Mouse (Mus musculus): Measurements from ENCODE around the gene Osbpl2.

Gene Osbpl2

GRCm38 (mm10) chr2:180118661-180119438 is at the start of gene Osbpl2:
Gene Osbpl2, plus strand, starts transcription at chr2:180119306.
- CTCF ChIA-PET = interaction anchor here (2.6 kb wide), 1 partner anchor 14 kb away, joined by 8 read pairs; the partner anchor contains the start of gene Hrh3

- CTCF ChIA-PET = interaction anchor here (0.5 kb wide), 1 partner anchor 405 kb away, joined by 3 read pairs; no protein-coding TSS in a partner anchor
These were observed 49.2 kb upstream of the Osbpl2 start for GRCm38 (mm10) chr2:180069770-180070480.

- CTCF ChIA-PET = interaction anchor here (0.5 to 0.8 kb wide), 2 partner anchors 44 to 406 kb away, joined by 3 read pairs; no protein-coding TSS in a partner anchor
These were observed 48.3 kb upstream of the Osbpl2 start, which contains the start of gene Mtg2 for GRCm38 (mm10) chr2:180070481-180071453. Gene Mtg2, plus strand, starts transcription at chr2:180070588.

- CTCF ChIA-PET = no interaction called here
These were observed 47.4 kb upstream of the Osbpl2 start for GRCm38 (mm10) chr2:180071671-180072070.

GRCm38 (mm10) chr2:180072886-180073285 is 46.2 kb upstream of the Osbpl2 start:
- CTCF ChIA-PET = no interaction called here

- CTCF ChIA-PET = interaction anchor here (0.6 kb wide), 1 partner anchor 9 kb away, joined by 4 read pairs; no protein-coding TSS in a partner anchor
These were observed 41.5 kb upstream of the Osbpl2 start for GRCm38 (mm10) chr2:180077622-180078021.

GRCm38 (mm10) chr2:180080680-180081079 is 38.4 kb upstream of the Osbpl2 start:
- CTCF ChIA-PET = no interaction called here

- CTCF ChIA-PET = interaction anchor here (0.7 kb wide), 1 partner anchor 1503 kb away, joined by 26 read pairs; no protein-coding TSS in a partner anchor
These were observed 36.0 kb upstream of the Osbpl2 start for GRCm38 (mm10) chr2:180083063-180083462.

- CTCF ChIA-PET = no interaction called here
These were observed 34.5 kb upstream of the Osbpl2 start for GRCm38 (mm10) chr2:180084565-180084964.

GRCm38 (mm10) chr2:180085926-180086636 is 33.0 kb upstream of the Osbpl2 start:
- CTCF ChIA-PET = no interaction called here

- CTCF ChIA-PET = no interaction called here
These were observed 32.5 kb upstream of the Osbpl2 start for GRCm38 (mm10) chr2:180086637-180087027.

- CTCF ChIA-PET = no interaction called here
These were observed 31.6 kb upstream of the Osbpl2 start for GRCm38 (mm10) chr2:180087472-180087871.

- CTCF ChIA-PET = no interaction called here
These were observed 28.8 kb upstream of the Osbpl2 start for GRCm38 (mm10) chr2:180090285-180090684.

- CTCF ChIA-PET = no interaction called here
These were observed 23.4 kb upstream of the Osbpl2 start for GRCm38 (mm10) chr2:180095711-180096110.

- CTCF ChIA-PET = no interaction called here
These were observed 21.5 kb upstream of the Osbpl2 start for GRCm38 (mm10) chr2:180097585-180097984.

- CTCF ChIA-PET = no interaction called here
These were observed 20.9 kb upstream of the Osbpl2 start for GRCm38 (mm10) chr2:180098167-180098566.

GRCm38 (mm10) chr2:180099529-180099928 is 19.6 kb upstream of the Osbpl2 start:
- CTCF ChIA-PET = no interaction called here

GRCm38 (mm10) chr2:180103151-180103977 is 15.7 kb upstream of the Osbpl2 start:
- CTCF ChIA-PET = no interaction called here

- CTCF ChIA-PET = interaction anchor here (1.1 kb wide), 1 partner anchor 13 kb away, joined by 8 read pairs; no protein-coding TSS in a partner anchor
These were observed 15.0 kb upstream of the Osbpl2 start, which contains the start of gene Hrh3 for GRCm38 (mm10) chr2:180103978-180104658. Gene Hrh3, minus strand, starts transcription at chr2:180104488.
